ENCODE assay signal across 10 mouse cellular contexts in genomic region chr2:180953638-180954037, GRCm38 (mm10). TPM values are rescaled to one million over a fixed set of nuclear protein-coding genes. Genes with fewer than 3 reads are reported as not detected.
A peak's percentile ranks its signal among the peaks of the same experiment; 100 is the strongest.
DNase-seq lines count a peak whose midpoint lies in the region; ATAC-seq and TF ChIP-seq lines count a peak whose summit lies in the region.
"Had no signal": no experiment of that assay in that cellular context is flagged by ENCODE, and none has a peak within 500 bp of the region (broad histone marks: within the 10 kb centered on the region; RNA-seq: fewer than 3 reads in every experiment).

No protein-coding gene starts in this region.

- DNase-seq in heart, postnatal 4 days = no peak
- peak; percentile 50 for DNase-seq in ES-E14 (ENCODE audit: low read depth, low spot score)
- DNase-seq in hindbrain, embryonic 10.5 days (ENCODE audit: low spot score) = no peak
- DNase-seq in midbrain, embryonic 11.5 days (ENCODE audit: low spot score, missing footprints) = no peak
- no peak for DNase-seq in gastrocnemius, postnatal 25 days
- DNase-seq in ovary, postnatal 36 days (ENCODE audit: low spot score) = no peak

- peak overlapping the region; percentile 60 to 61 for H3K4me3 ChIP-seq in heart, embryonic 14.5 days (ENCODE audit: control insufficient read depth in 1 of 2, insufficient read depth in 1 of 2, low read depth in 1 of 2, low read length in 2 of 2)
- peak overlapping the region; percentile 74 to 79 for H3K4me3 ChIP-seq in ES-E14 (ENCODE audit: insufficient read depth in 1 of 2, low read depth in 1 of 2, low read length in 2 of 2, poor library complexity in 1 of 2, severe bottlenecking in 1 of 2)
- H3K4me3 ChIP-seq in hindbrain, embryonic 10.5 days = peak overlapping the region; percentile 71
- peak overlapping the region; percentile 65 for H3K4me3 ChIP-seq in midbrain, embryonic 11.5 days (ENCODE audit: low read depth, low read length)
- H3K4me3 ChIP-seq: myocyte had no signal

- ATAC-seq in heart, embryonic 14.5 days (ENCODE audit: insufficient number of reproducible peaks, insufficient read depth, low FRiP score, low read depth) = no peak
- ATAC-seq in midbrain, embryonic 11.5 days (ENCODE audit: low FRiP score) = no peak
- no peak for ATAC-seq in erythroid progenitor cell, adult 5-6 weeks (replicated peaks; ENCODE audit: low FRiP score, poor library complexity, severe bottlenecking)

- peak overlapping the region; percentile 72 for H3K9ac ChIP-seq in heart, embryonic 14.5 days (ENCODE audit: low read length)
- no peak overlapping the region for H3K9ac ChIP-seq in ES-E14 (ENCODE audit: insufficient read depth, low read depth, low read length, poor library complexity, severe bottlenecking)
- peak overlapping the region; percentile 74 for H3K9ac ChIP-seq in midbrain, embryonic 11.5 days (ENCODE audit: low read length)

- H3K4me2 ChIP-seq in heart, embryonic 14.5 days (ENCODE audit: low read length) = peak overlapping the region; percentile 92
- H3K4me2 ChIP-seq in midbrain, embryonic 11.5 days = peak overlapping the region; percentile 90

- WGBS in heart, embryonic 14.5 days = 27% methylated on average over 2 of the region's 2 CpGs
- WGBS in hindbrain, embryonic 10.5 days = 13% methylated on average over 2 of the region's 2 CpGs
- 8% methylated on average over 2 of the region's 2 CpGs for WGBS in midbrain, embryonic 11.5 days

- no peaks in the 10 kb centered on the region for H3K36me3 ChIP-seq in heart, embryonic 14.5 days (ENCODE audit: control insufficient read depth, insufficient read depth, low read length)
- H3K36me3 ChIP-seq in ES-E14 (ENCODE audit: control insufficient read depth, insufficient read depth, low read length, poor library complexity, severe bottlenecking) = no peaks in the 10 kb centered on the region
- no peaks in the 10 kb centered on the region for H3K36me3 ChIP-seq in hindbrain, embryonic 10.5 days
- H3K36me3 ChIP-seq in midbrain, embryonic 11.5 days (ENCODE audit: control insufficient read depth, insufficient read depth, low read length) = no peaks in the 10 kb centered on the region

- no peaks in the 10 kb centered on the region for H3K9me3 ChIP-seq in heart, embryonic 14.5 days (ENCODE audit: control insufficient read depth, low read length)
- no peaks in the 10 kb centered on the region for H3K9me3 ChIP-seq in ES-E14 (ENCODE audit: control insufficient read depth, insufficient read depth, low read depth, low read length)
- no peaks in the 10 kb centered on the region for H3K9me3 ChIP-seq in hindbrain, embryonic 10.5 days
- no peaks in the 10 kb centered on the region for H3K9me3 ChIP-seq in midbrain, embryonic 11.5 days (ENCODE audit: control insufficient read depth, low read length)

- peaks cover 5 to 17% of the 10 kb centered on the region in 2 experiments for H3K4me1 ChIP-seq in heart, embryonic 14.5 days (ENCODE audit: control insufficient read depth in 2 of 2, insufficient read depth in 2 of 2, low read length in 2 of 2)
- peaks cover 4 to 37% of the 10 kb centered on the region in 2 experiments; a peak in 3 of 4 replicates for H3K4me1 ChIP-seq in ES-E14 (ENCODE audit: control insufficient read depth in 2 of 2, insufficient read depth in 2 of 2, low read length in 2 of 2, poor library complexity in 1 of 2)
- H3K4me1 ChIP-seq in hindbrain, embryonic 10.5 days (replicated peaks) = peaks cover 76% of the 10 kb centered on the region
- peaks cover 37% of the 10 kb centered on the region for H3K4me1 ChIP-seq in midbrain, embryonic 11.5 days (ENCODE audit: control insufficient read depth, insufficient read depth, low read length)

- in situ Hi-C loops in ES-E14 (cut with MboI; ENCODE audit: low sequenced_read_pairs in 2 of 2, unreplicated experiment in 2 of 2) = no loop called here

- H3K27ac ChIP-seq in heart, embryonic 14.5 days (replicated peaks in 1 of 2; ENCODE audit: control insufficient read depth in 1 of 2, insufficient read depth in 1 of 2, low read depth in 2 of 2, low read length in 2 of 2) = peak overlapping the region; percentile 46 to 70; a peak in 3 of 4 replicates
- peak overlapping the region; percentile 85 for H3K27ac ChIP-seq in ES-E14 (ENCODE audit: insufficient read depth, low read depth, low read length, poor library complexity, severe bottlenecking)
- peak overlapping the region; percentile 94 for H3K27ac ChIP-seq in hindbrain, embryonic 10.5 days
- peak overlapping the region; percentile 95 for H3K27ac ChIP-seq in midbrain, embryonic 11.5 days (ENCODE audit: low read depth, low read length)

- H3K27me3 ChIP-seq in heart, embryonic 14.5 days (ENCODE audit: control insufficient read depth, insufficient read depth, low read length) = peaks cover 22% of the 10 kb centered on the region; the same call in 1 of the 2 replicates
- H3K27me3 ChIP-seq in hindbrain, embryonic 10.5 days (ENCODE audit: insufficient read depth, poor library complexity, severe bottlenecking) = peaks cover 26% of the 10 kb centered on the region
- H3K27me3 ChIP-seq in midbrain, embryonic 11.5 days (ENCODE audit: control insufficient read depth, insufficient read depth, low read length) = no peaks in the 10 kb centered on the region

TF ChIP-seq in ES-E14, 5 proteins besides CTCF, POLR2A, EP300 and RAD21:
- TF ChIP-seq CHD2 (IDR thresholded peaks at IDR 0.05; ENCODE audit: low read depth, low read length) = no peak
- no peak for TF ChIP-seq ZC3H11A (IDR thresholded peaks at IDR 0.05; ENCODE audit: borderline replicate concordance, low read depth, low read length)
- no peak for TF ChIP-seq HCFC1 (IDR thresholded peaks at IDR 0.05; ENCODE audit: borderline replicate concordance, insufficient read depth, low read length)
- no peak for TF ChIP-seq ZNF384 (IDR thresholded peaks at IDR 0.05; ENCODE audit: low read depth, low read length)
- TF ChIP-seq MAFK (IDR thresholded peaks at IDR 0.05; ENCODE audit: insufficient read depth, low read depth, low read length) = no peak

RNA-seq across cellular contexts. Expression of gene Nkain4, which starts 0.9 kb away (rescaled TPM):
- 47.5 and 57.4 TPM in 2 replicates for polyA plus RNA-seq in heart, embryonic 14.5 days (2014; fragmentation: Nextera tagmentation; extraction: Ambion mirVana)
- 10 to 100 TPM; 12.5 to 13.4 TPM for total RNA-seq in heart, postnatal 4 days (2021)
- 7.8 and 12.4 TPM in 2 replicates for total RNA-seq in ES-E14 (2012; rRNA removed)
- 79.3 and 108 TPM in 2 replicates for polyA plus RNA-seq in hindbrain, embryonic 10.5 days (2016; fragmentation: Nextera tagmentation; extraction: Ambion mirVana)
- polyA plus RNA-seq in midbrain, embryonic 11.5 days (2014; fragmentation: Nextera tagmentation; extraction: Ambion mirVana) = 63.2 and 63.6 TPM in 2 replicates
- total RNA-seq in erythroid progenitor cell, adult 5-6 weeks (2015; ENCODE audit: low replicate concordance) = not detected in 2 replicates
- total RNA-seq in erythroid progenitor cell, adult 5-6 weeks (2017; ENCODE audit: low replicate concordance) = not detected in 2 replicates
- total RNA-seq in gastrocnemius, postnatal 25 days (2021) = under 1 TPM in 1 of 2 experiments, not detected in 1; 0.49 TPM
- polyA plus RNA-seq: myocyte had no signal

RNA-seq across cellular contexts. Expression of gene Arfgap1, which starts 13.4 kb away (rescaled TPM):
- polyA plus RNA-seq in heart, embryonic 14.5 days (2014; fragmentation: Nextera tagmentation; extraction: Ambion mirVana) = 53.7 and 59.0 TPM in 2 replicates
- total RNA-seq in heart, postnatal 4 days (2021) = 10 to 100 TPM; 64.5 to 64.8 TPM
- total RNA-seq in ES-E14 (2012; rRNA removed) = 46.7 and 55.0 TPM in 2 replicates
- 85.4 and 89.4 TPM in 2 replicates for polyA plus RNA-seq in hindbrain, embryonic 10.5 days (2016; fragmentation: Nextera tagmentation; extraction: Ambion mirVana)
- polyA plus RNA-seq in midbrain, embryonic 11.5 days (2014; fragmentation: Nextera tagmentation; extraction: Ambion mirVana) = 38.6 and 45.7 TPM in 2 replicates
- 12.3 and 24.7 TPM in 2 replicates for total RNA-seq in erythroid progenitor cell, adult 5-6 weeks (2015; ENCODE audit: low replicate concordance)
- total RNA-seq in erythroid progenitor cell, adult 5-6 weeks (2017; ENCODE audit: low replicate concordance) = 23.5 and 32.6 TPM in 2 replicates
- 10 to 100 TPM; 26.6 to 33.7 TPM for total RNA-seq in gastrocnemius, postnatal 25 days (2021)

RNA-seq across cellular contexts. Expression of gene Birc7, which starts 24.8 kb away (rescaled TPM):
- 0.39 TPM in 1 of 2 replicates, not detected in the other for polyA plus RNA-seq in heart, embryonic 14.5 days (2014; fragmentation: Nextera tagmentation; extraction: Ambion mirVana)
- total RNA-seq in heart, postnatal 4 days (2021) = not detected
- total RNA-seq in ES-E14 (2012; rRNA removed) = 2.1 and 3.7 TPM in 2 replicates
- 0.52 and 1.3 TPM in 2 replicates for polyA plus RNA-seq in hindbrain, embryonic 10.5 days (2016; fragmentation: Nextera tagmentation; extraction: Ambion mirVana)
- polyA plus RNA-seq in midbrain, embryonic 11.5 days (2014; fragmentation: Nextera tagmentation; extraction: Ambion mirVana) = 0.14 and 0.45 TPM in 2 replicates
- not detected in 2 replicates for total RNA-seq in erythroid progenitor cell, adult 5-6 weeks (2015; ENCODE audit: low replicate concordance)
- not detected in 2 replicates for total RNA-seq in erythroid progenitor cell, adult 5-6 weeks (2017; ENCODE audit: low replicate concordance)
- not detected for total RNA-seq in gastrocnemius, postnatal 25 days (2021)
- total RNA-seq: adrenal gland, postnatal 4 days had no signal
- polyA plus RNA-seq: myocyte had no signal

RNA-seq across cellular contexts. Expression of gene Col20a1, which starts 32.7 kb away (rescaled TPM):
- 0.12 and 0.36 TPM in 2 replicates for polyA plus RNA-seq in heart, embryonic 14.5 days (2014; fragmentation: Nextera tagmentation; extraction: Ambion mirVana)
- under 1 TPM; 0.29 to 0.33 TPM for total RNA-seq in heart, postnatal 4 days (2021)
- total RNA-seq in ES-E14 (2012; rRNA removed) = 0.80 and 0.90 TPM in 2 replicates
- 0.35 and 0.56 TPM in 2 replicates for polyA plus RNA-seq in hindbrain, embryonic 10.5 days (2016; fragmentation: Nextera tagmentation; extraction: Ambion mirVana)
- 0.18 and 0.26 TPM in 2 replicates for polyA plus RNA-seq in midbrain, embryonic 11.5 days (2014; fragmentation: Nextera tagmentation; extraction: Ambion mirVana)
- total RNA-seq in erythroid progenitor cell, adult 5-6 weeks (2015; ENCODE audit: low replicate concordance) = not detected in 2 replicates
- under 0.01 and 0.39 TPM in 2 replicates for total RNA-seq in erythroid progenitor cell, adult 5-6 weeks (2017; ENCODE audit: low replicate concordance)
- 1 to 10 TPM; 2.3 to 2.9 TPM for total RNA-seq in gastrocnemius, postnatal 25 days (2021)

RNA-seq across cellular contexts. Expression of gene Ythdf1, which starts 32.9 kb away (rescaled TPM):
- 42.6 and 45.7 TPM in 2 replicates for polyA plus RNA-seq in heart, embryonic 14.5 days (2014; fragmentation: Nextera tagmentation; extraction: Ambion mirVana)
- 10 to 100 TPM; 47.0 to 47.8 TPM for total RNA-seq in heart, postnatal 4 days (2021)
- total RNA-seq in ES-E14 (2012; rRNA removed) = 53.8 and 58.4 TPM in 2 replicates
- 62.0 and 67.1 TPM in 2 replicates for polyA plus RNA-seq in hindbrain, embryonic 10.5 days (2016; fragmentation: Nextera tagmentation; extraction: Ambion mirVana)
- 68.5 and 72.4 TPM in 2 replicates for polyA plus RNA-seq in midbrain, embryonic 11.5 days (2014; fragmentation: Nextera tagmentation; extraction: Ambion mirVana)
- 28.1 and 35.0 TPM in 2 replicates for total RNA-seq in erythroid progenitor cell, adult 5-6 weeks (2015; ENCODE audit: low replicate concordance)
- 12.1 and 37.7 TPM in 2 replicates for total RNA-seq in erythroid progenitor cell, adult 5-6 weeks (2017; ENCODE audit: low replicate concordance)
- 10 to 100 TPM; 31.9 to 34.1 TPM for total RNA-seq in gastrocnemius, postnatal 25 days (2021)
